Mouse (Mus musculus): Measurements from ENCODE around the gene Trim46.
"Not testable (repeated sequence)": the region's sequence is repeated elsewhere in the genome, so short reads cannot be mapped to it uniquely, and the experiment has no call there.

Gene Trim46

DNA sequence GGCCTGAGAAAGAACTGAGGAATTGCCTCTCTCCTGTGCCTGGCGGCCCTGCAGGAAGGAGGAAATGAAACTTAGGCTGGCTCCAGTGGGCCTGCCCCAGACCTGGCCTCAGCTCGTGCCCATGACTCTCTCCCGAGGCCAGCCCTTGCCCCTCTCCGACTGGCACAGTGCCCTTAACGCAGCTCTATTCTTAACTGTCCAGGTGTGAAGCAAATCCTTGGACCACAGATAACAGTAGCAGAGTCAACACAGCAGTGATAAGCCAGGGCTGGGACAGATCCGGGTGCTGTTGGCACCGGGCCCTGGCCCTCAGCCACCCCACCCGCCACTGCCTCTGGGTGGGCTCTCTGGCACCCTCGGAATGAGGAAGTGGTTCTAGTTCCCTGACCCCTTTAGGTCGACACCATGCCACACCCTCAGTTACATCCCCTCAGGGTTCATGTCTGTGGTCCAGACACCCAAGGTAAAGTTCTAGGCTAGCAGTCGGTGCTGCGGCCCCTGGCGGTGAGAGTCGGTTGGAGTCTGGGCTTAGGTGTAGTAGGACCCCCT is 12.5 kb downstream of the Trim46 start:
- peak; percentile 46 to 58 for DNase-seq (ENCODE audit: low spot score in 2 of 2)

DNA sequence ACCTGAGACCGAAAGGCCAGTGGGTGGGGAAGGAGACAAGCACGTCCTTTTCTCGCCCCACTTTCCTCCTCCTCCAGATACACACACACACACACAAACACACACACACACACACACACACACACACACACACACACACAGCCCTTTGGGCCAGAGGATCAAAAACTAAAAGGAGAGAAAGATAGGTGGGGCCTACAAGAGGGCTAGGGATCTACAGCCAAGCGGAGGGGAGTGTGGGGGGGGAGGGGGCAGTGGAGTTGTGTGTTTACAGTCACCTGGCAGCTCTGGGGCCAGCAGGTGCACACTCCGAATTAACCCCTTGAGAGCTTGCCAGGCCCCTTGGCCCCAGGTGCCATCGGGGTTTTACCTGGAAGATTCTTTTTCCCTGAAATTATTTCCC is 13.5 kb downstream of the Trim46 start:
- no peak for DNase-seq (ENCODE audit: low spot score in 2 of 2)

DNA sequence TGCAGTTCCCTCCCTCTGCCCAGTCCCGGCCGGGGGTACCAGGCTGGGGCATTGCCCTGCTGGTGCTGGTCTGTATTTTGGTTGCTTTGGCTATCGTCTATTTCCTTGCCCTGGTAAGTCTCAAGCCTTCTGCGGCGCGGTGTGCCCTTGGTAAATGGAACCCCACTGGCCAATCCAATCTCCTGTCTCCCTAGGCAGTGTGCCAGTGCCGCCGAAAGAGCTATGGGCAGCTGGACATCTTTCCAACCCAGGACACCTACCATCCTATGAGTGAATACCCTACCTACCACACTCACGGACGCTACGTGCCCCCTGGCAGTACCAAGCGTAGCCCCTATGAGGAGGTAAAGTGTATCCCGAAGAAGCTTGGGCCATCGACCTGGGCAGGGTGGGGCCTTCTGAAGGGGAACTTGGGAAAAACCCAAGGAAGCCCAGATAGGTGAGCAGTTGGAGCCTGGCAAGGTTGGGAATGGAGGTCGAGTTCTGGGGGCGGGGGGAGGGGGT is 14.3 kb downstream of the Trim46 start:
- no peak for DNase-seq (ENCODE audit: low spot score in 2 of 2)

DNA sequence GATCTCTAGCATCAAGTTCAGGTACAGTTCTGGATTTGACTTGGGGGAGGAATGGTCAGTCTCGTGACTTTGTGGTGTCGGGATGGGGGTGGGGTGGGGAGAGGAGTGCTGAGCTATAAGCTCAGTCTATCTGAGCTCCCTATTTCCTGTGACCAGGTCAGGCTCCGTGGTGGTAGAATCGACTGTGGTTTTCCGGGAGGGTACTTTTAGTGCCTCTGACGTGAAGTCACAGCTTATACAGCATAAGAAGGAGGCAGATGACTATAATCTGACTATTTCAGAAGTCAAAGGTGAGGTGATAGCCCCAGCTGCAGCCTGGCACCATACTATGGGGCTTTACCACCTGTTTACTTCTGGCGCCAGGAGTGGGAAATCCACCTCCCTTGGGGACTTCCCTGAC is 14.8 kb downstream of the Trim46 start:
- peak; percentile 73 to 84 for DNase-seq (ENCODE audit: low spot score in 2 of 2)

DNA sequence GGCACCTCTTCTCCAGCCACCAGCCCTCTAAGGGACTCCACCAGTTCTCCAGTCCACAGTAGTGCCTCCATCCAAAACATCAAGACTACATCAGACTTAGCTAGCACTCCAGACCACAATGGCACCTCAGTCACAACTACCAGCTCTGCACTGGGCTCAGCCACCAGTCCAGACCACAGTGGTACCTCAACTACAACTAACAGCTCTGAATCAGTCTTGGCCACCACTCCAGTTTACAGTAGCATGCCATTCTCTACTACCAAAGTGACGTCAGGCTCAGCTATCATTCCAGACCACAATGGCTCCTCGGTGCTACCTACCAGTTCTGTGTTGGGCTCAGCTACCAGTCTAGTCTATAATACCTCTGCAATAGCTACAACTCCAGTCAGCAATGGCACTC is 15.5 kb downstream of the Trim46 start:
- peak; percentile 68 to 87 for DNase-seq (ENCODE audit: low spot score in 2 of 2)

DNA sequence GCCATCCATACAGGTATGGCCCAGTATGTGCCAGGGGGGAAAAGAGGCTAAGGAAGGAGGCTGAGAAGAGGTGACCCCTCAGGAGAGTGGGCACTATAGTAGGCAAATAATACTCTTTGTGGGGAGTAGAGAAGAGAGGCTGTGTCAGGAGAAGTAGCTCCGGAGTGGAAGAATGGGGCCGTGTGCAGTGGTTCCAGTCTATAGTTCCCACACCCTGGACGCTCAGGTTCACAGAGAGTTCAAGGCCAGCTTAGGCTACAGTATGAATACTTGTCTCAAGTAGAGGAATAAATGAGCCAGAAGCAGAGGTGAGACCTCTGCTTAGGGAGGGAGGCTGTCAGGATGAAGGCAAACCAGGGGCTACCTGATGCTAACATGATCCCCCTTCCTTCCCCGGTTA is 16.8 kb downstream of the Trim46 start:
- no peak for DNase-seq (ENCODE audit: low spot score in 2 of 2)

DNA sequence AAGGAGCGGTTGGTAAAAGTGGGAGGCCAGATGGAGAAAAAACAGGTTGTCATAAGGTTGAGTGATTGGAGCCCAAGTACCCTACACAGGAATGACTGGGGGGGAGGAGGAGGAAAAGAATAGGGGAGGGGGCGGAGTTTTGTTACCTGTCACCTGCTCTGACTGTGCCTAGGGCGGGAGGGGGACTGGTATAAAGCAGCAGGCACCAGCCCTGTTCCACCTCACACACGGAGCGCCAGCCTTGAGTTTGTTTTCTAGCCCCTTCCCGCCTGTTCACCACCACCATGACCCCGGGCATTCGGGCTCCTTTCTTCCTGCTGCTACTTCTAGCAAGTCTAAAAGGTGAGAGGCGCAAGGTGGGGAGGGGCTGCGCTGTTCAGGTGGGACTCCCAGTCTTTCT is 17.3 kb downstream of the Trim46 start, which contains the start of gene Muc1:
TSS of gene Muc1 (plus strand) at position 222 of the 400 bp plus-strand sequence.
- DNase-seq (ENCODE audit: low spot score in 2 of 2): no peak

DNA sequence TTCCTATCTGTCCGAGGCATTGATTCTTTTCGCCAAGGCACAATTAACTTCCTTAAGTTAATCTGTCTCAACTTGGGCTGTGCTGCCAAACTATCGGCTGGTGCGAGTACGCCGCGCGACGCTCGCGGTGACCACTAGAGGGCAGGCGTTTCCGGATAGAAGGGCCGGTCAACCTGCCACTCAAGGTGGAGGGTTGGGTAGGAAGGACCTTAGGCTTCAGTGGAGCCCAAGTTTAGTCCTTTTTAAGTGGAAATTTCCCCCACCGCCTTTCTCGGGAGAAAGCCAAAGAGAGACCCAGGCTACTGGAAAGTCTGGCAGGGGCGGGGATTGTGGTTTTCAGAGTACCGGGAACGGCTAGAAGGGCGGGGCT is 17.9 kb downstream of the Trim46 start:
- DNase-seq (ENCODE audit: low spot score in 2 of 2): peak; percentile 86 to 88

DNA sequence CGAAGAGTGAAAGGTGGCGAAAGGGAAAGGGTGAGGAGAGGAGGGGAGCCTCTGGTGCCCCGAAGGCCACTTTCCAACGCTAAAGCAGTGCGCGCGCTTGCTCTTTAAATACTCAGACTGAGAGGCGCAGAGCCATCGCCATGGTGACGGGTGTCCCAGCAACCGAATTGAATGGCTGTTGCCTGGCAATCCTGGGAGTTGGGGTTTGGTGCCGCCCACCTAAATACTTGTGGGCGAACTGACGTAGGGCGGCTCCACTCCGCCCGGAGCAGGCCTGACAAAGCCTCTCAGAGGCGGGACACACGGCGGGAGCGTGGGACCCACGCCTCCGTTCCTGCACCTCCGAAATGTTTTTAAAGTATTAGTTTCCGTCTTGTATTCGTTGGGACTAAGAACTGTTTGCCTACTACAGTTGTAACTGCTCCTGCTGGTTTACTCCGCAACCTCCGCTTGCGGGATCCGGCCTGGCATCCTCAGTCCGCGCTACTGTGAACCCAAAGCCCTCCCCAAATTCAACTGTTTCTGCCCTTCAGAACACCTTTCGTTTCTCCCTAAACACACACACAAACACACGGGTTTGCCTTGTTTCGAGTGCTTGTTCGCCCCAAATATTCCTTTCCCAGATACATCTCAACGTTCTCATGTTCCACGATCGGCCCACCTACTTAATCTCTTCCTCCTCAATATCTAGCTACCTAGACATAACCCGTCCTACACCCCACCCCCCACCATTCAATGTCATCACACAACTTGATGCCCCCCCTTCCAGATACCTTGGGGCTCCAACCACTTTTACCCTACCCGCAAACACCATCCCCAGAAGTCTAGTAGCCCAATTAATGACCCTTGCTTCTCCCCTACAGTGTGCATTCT is 18.6 kb downstream of the Trim46 start:
- peak; percentile 69 to 74 for DNase-seq (ENCODE audit: low spot score in 2 of 2)

DNA sequence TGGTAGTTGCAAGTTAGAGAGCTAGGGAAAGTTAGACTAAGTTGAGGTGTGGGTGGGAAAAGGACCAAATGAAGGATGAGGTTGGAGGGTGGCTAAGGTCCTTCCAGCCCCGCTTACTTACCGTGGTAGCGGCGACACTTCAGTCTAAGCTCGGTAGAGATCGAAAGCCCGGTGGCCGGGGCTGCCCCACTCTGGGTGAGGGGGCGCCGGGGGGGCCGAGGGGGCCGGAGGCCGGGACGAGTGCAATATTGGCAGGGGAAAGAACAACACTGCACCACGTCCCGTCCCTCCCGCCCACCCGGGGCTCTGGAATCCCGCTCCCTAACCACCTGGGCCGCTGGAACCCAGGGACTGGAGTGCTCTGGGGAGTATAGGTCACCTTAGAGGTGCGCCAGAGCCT is 19.2 kb downstream of the Trim46 start, which contains the start of gene Mtx1:
TSS of gene Mtx1 (minus strand) at position 189 of the 400 bp plus-strand sequence.
- DNase-seq (ENCODE audit: low spot score in 2 of 2): no peak

DNA sequence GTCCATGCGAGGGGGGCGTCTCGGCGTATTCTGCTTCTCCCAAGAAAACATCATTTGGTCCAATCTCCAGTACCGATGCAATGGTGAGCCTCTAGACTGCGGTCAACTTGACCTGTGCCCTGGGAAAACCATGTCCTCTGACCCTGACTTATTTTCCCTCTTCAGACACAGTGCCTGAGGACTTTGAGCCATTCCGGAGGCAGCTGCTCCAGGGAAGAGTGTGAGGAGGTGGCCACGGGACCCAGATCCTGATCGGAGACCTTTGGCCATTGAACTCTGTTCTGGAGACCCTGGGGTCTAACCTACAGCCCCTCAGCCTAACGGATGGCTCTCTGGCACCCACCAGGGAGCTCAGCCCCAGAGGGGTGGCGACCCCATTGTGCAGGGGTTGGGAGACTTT is 19.7 kb downstream of the Trim46 start:
- DNase-seq (ENCODE audit: low spot score in 2 of 2): no peak

DNA sequence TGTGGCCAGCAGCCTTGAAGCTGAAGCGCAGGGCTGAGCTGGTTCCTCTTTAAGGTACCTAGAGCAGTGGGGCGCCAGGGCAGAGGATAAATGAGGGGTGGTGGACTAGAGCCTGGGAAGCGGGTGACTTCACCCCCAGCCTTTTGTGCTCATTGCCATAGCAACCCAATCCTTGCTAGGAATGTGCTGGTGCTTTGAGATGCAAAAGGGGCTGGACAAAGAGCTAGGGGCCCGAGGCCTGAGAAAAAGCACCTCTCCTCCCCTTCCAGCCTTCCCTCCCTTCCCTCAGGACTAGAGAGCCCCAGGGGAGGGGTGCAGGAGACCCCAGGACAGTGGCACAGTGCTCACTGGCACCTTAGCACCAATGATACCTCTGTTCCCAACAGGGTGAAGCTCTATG is 20.2 kb downstream of the Trim46 start:
- DNase-seq (ENCODE audit: low spot score in 2 of 2): no peak

DNA sequence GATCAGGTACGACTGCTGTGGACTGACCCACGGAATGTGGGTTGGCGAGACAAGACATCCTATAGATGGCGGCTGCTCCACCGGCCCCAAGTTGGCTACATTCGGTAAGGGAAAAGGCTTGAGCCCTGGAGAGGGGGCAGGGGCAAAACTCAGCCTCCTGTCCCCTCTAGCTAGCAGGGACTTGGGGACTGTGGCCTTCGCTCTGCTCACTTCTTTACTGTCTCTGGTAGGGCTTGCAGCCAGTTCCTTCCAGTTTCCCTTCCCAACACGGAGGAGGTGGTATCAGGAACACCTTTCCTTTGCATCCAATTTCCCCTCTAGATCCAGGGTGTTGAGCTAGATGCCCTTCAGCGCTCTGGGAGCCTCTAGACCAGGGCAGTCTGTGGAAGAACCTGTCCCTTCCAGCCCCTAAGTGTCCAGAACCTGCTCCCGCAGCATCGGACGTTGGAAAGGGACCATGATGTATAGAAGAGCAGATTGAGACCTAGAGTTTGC is 20.7 kb downstream of the Trim46 start:
- DNase-seq (ENCODE audit: low spot score in 2 of 2): no peak

DNA sequence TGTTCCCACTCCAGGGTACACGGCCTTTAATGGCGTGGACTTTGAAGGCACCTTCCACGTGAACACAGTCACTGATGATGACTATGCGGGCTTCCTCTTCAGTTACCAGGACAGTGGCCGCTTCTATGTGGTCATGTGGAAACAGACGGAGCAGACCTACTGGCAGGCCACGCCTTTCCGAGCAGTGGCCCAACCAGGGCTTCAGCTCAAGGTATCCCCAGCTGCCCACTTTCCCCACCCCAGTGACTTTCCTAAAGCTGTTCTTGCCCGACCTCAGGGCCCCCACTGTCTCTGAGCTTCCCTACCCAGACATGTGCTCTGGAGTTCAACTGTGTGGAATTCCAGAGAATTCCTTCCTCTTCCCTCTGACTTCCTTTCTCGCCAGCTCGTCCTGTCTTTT is 21.3 kb downstream of the Trim46 start:
- DNase-seq (ENCODE audit: low spot score in 2 of 2): no peak

DNA sequence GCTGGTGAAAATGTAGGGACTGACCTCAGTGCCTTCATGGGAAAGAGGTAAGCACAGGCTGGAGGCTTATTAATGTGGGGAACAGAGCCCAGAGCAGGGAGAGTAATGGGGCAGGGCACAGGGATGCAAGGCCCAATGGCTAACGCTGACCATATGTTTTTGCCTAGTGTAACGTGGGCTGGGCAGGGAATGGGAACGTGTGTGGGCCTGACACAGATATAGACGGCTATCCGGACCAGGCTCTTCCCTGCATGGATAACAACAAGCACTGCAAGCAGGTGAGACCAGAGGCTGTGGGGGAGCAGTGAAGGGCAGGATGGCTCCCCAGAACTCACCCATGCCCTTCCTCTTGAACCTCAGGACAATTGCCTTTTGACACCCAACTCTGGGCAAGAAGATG is 24.9 kb downstream of the Trim46 start:
- DNase-seq (ENCODE audit: low spot score in 2 of 2): no peak

DNA sequence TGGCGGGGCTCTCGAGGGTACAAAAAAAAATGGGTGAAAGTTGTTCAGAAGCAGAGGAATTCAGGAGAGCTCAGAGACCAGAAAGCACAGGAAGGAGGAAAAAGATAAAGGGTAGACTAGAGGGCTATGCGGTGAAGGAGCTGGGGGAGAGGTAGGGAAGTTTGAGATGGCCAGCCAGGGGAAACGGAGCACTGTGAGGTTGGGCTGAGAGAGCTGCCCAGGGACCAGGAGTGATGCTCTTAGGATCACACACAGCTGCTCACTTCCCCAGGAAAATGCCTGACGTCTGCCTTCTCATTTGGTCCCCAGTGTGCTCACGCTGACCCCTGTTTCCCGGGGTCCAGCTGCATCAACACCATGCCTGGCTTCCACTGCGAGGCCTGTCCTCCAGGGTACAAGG is 26.6 kb downstream of the Trim46 start:
- DNase-seq (ENCODE audit: low spot score in 2 of 2): no peak

DNA sequence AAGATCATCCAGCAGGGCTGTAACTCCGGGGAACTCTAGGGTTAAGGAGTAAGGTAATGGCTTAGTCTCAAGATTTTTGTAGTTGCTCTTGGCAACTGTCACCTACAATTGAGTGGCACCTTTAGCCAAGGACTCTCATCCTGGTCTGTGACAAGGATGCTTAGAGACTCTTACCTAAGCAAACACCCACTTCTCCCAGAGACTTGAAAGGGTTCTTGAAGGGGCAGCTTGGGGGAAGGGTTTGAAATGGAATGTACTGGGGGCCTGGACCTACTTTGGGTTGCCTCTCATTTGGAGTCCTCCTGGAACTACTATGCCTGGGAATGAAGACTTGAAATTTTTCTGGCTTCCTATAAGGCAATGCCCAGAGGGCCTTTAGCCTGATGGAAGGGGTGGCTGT is 27.8 kb downstream of the Trim46 start:
- DNase-seq (ENCODE audit: low spot score in 2 of 2): no peak

DNA sequence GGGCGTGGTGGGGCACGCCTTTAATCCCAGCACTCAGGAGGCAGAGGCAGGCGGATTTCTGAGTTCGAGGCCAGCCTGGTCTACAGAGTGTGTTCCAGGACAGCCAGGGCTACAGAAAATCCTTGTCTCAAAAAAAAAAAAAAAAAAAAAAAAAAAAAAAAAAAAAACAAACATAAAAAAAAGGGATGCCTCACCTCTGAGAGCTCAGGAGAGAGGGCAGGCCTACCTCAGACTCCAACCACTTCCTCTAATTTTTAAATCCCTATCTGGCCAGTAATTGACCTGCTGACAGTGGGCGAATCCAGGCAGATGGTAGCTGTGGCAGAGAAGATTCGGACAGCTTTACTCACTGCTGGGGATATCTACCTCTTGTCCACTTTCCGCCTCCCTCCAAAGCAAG is 29.7 kb downstream of the Trim46 start:
- DNase-seq (ENCODE audit: low spot score in 2 of 2): not testable (repeated sequence)

DNA sequence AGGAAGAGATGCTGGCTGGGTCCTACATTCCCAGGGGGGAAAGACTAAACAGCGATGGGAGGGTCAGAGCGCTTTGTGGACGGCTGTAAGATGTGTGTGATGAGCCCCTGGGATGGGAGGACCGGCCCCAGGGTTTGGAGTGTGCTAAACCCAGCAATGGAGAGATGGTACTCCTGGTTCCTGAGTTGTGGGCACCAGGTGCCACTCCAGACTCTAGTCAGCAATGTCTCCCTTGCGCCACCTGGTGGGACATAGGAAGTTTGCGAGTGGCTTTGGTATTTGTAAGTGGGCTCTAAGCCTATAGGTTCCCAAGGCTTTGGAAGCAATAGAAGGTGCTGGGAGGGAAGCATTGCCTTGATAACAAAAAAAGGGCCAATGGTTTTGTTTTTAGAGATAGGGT is 30.3 kb downstream of the Trim46 start:
- DNase-seq (ENCODE audit: low spot score in 2 of 2): peak; percentile 75 to 86

DNA sequence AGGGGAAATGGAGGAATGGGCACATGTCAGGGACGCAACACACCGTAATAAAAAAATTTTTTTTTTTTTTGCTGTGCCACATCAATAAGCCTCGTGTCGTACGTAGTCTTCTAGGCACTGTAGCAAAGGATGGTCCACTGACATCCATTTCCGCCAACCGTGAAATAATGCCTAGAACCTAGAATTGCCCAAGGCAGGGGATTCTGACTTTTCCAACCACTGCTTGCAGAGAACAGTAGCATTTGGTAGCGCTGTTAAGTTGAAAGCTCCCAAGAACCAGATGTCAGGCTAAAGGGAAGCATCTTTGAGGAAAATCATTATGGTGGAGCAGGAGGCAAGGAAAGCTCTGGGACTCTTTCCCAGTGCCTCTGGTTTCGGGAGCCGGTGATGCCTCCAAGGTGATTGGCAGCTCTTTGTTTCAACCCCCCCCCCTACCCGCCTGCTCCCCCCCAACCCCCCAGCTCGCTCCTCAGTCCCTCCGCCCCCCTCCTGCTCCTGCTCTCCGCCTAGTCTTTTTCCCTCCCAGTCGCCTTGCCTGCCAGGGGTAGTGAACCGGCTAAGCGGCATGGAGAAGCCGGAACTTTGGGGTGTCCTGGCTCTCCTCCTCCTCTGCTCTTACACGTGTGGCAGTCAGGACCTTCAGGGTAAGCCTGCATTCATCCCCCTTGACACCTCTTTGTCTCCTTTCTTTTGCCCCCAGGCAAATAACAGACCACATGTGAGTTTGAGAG is 31.3 kb downstream of the Trim46 start, which contains the start of gene Thbs3:
TSS of gene Thbs3 (plus strand) at position 500 of the 731 bp plus-strand sequence.
- DNase-seq (ENCODE audit: low spot score in 2 of 2): no peak

DNA sequence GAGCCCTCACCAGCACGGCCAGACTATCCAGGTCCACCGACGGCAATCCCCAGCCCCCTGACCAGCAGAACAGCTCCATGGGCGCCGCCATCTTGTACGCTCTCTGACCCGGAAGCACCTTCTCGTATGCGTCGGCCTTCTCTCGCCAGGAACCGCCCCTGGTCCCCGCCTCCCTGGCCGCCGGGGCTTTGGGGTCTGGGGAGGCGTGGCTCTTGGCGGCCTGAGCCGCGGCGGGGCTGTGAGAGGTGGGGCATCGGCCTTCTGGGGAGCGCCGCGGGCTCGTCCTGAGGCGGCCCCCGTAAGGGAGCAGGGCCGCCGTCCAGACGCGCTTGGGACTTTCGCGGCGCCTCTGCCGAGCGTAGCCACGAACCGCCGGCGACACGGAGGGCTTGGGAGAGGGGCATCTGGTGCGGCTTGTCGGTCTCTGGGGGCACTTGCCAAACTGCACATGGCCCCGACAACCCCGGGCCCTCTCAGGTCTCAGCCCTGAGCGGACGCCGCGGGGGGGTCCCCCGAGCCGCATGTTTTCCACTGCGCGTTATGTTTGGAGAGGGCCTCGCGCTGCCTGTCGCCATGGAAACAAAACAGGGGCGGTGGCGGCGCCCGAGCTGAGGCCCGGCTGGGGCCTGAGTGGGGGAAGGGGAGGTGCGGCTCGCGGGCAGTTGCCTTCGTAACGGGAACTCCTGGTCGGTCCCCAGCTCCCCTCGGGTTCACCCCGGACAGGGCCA is 32.1 kb downstream of the Trim46 start:
- DNase-seq (ENCODE audit: low spot score in 2 of 2): peak; percentile 93 to 94

DNA sequence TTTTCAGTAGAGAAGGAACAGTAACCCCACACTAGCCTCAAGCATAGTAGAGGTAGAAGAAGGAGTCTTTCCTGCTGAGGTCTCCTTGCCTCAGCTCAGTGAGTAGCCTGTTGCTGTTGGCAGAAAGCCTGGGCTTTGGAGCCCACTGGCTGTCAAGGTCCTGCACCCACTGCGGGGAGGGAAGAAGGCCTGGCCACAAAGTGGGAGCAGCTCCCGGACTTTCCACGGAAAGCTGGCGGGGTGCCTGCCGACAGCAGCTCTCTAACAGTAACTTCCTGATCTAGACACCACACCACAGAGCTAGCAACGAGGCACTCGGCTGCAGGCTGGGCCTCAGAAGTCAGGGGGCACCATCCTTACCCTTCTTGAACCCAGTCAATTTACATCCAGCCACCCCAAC is 35.4 kb downstream of the Trim46 start:
- no peak for DNase-seq (ENCODE audit: low spot score in 2 of 2)
